Mouse (Mus musculus) fat pad, adult 2 months (tissue): ENCODE data around the gene Dlgap1.

ENCODE experiments used
- DNase-seq: peaks from one replicate; pipeline ENCODE4 v3.0.0-alpha.2; 2011; ENCODE audit warnings: low read depth, low spot score; ENCODE audit errors: extremely low read depth

Gene Dlgap1

DNA sequence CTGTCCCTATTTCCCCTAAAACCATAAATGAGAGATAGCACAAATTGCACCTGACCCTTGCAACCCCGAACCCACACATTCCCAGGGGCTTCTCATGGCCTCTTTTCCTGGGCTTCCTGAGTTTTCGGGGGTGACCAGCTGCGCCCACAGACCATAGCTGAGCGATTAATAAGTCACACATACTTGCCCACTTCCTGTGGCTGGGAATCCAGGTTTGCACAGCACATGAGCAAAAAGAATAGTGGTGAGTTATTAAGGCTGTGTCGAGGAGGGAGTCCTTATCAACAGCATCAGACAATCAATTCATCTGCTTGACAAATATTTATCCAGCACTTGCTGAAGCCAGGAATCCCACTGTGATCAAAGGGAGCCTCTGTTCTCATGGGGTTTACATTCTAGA is 740.7 kb downstream of the Dlgap1 start:
- no peak for DNase-seq

GRCm38 (mm10) chr17:70713470-70713869 is 744.6 kb downstream of the Dlgap1 start:
- no peak for DNase-seq

DNA sequence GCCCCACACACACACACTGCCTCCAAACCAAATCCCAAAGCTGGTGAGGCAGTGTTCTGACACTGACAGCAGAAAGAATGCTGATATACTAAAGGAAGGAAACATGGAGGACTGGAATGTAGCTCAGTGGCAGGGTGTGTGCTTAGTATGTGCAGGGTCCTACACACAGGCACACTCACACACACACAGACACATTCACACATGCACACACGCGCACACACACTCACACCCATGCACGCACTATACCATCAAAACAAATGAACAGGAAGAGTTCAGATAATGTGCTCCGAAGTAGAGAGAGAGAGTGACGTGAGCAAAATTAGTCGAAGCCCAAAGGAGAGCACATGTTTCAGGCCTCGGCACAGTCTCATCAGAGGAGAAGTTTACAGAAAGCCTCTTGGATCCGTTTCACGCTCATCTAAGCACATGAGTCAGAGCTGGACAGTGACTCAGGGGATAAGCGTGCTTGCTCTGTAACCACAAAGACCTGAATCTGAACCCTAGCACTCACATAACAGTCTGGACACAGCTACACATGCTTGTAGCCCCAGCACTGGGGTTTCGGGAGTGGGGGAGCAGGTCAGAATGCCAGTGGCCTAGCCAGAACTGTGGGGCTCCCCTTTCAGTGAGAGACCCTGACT is 750.9 kb downstream of the Dlgap1 start:
- no peak for DNase-seq

DNA sequence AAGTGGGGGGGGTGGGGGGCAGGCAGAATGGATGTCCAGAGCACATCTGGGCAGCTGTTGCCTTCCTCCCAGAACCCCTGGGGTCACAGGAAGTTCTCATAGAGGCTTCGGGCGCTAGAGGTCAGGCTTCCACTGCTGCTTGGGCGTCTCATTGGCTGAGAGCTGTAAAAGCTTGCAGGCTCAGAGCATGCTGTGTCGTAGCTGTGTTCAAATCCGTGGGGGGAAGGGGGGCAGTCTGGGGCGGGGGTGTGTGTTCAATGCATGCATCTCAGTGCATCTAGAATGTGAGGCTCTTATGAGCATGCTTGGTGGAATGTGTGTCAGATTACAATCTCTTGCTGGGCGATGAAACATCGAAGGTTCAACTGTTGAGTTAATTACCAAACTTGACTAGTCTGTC is 751.9 kb downstream of the Dlgap1 start:
- DNase-seq = no peak

DNA sequence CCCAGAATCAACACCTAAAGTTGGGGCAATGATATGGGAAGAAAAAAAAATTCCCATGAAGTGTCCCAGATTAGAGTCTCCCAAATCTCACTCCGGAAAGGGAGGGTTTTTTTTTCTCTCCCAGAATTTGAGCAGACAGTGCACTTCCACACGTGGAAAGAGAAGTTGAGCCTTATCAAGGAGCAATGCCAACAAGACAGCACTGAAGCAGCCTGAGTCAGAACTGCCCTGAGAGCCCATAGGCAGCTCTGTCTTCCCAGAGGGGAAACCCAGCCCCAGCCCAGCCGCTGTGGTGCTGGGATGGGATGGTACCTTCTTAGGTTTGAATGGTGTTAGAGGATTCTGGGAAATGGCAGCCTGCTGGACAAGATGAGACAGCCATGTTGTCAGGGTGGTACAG is 753.3 kb downstream of the Dlgap1 start:
- DNase-seq = no peak

GRCm38 (mm10) chr17:70728719-70729281 is 759.9 kb downstream of the Dlgap1 start:
- no peak for DNase-seq

GRCm38 (mm10) chr17:70734728-70735127 is 765.9 kb downstream of the Dlgap1 start:
- DNase-seq = no peak

DNA sequence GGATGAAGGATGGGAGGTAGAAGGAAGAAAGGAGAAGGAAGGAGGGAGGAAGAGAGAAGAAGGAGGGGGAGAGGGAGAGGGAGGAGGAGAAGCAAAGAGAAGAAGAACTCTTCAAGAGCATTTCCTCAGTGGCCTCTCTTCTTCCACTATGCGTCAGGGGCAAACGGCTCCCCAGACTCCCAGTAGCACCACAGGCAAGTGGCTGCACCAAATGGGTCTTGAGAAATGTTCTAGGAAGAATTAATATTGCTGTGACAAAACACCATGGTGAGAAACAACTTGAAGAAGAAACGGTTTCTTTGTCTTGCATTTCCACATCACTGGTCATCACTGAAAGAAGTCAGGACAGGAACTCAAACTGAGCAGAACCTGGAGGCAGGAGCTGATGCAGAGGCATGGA is 766.5 kb downstream of the Dlgap1 start:
- no peak for DNase-seq

- no peak for DNase-seq
Measured at GRCm38 (mm10) chr17:70737424-70737823, 768.6 kb downstream of the Dlgap1 start.

DNA sequence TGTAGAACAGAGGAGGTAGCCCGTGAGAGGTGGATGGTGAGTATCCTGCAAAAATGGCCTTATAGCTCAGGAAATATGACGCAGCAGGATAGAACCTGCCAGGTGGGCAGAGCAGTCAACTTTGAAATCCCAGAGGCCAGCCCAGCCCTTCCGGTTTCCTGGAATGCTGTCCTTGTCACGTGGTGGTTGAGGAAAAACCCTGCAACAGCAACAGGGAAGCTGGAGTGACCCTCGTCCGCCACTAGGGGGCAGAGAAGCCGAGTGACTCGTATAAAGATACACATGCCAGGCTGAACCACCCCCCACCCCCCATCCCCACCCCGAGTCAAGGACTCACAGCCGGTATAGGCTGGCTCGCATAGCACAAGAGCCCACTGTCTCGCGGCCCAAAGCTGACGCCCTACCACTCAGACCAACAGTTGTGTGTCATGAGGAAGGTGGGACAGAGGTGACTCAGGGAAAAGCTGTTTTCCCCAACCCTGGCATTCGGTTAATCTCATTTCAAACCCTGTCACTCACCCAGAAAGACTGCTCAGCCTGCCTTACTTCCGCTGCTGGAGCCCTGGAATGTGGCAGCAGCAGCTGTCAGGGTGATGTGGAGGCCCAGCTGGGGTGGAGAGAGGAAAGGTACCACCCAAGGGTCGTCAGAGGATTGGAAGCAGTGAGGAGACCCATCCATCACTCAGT is 769.4 kb downstream of the Dlgap1 start:
- DNase-seq = no peak

GRCm38 (mm10) chr17:70739346-70739745 is 770.5 kb downstream of the Dlgap1 start:
- DNase-seq = no peak

DNA sequence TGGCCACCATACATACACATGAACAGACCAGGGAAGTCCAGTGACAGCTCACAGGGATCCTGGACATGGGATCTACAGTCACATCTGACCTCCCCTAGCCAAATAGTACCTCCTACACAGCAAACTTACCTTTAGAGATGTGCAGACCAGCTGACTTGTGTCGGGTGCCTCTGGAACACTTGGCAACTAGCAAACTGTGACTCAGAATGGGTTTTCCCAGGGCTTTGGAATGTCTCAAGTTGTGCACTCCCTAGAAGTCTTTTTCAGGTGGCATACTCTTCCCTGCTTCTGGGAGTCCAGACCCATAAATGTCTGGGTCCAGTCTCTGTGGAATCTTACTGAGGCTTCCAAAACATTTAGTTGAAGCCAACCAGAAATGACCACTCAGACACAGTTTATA is 772.8 kb downstream of the Dlgap1 start:
- DNase-seq = no peak

- no peak for DNase-seq
Measured at GRCm38 (mm10) chr17:70744570-70745153, 775.8 kb downstream of the Dlgap1 start.

DNA sequence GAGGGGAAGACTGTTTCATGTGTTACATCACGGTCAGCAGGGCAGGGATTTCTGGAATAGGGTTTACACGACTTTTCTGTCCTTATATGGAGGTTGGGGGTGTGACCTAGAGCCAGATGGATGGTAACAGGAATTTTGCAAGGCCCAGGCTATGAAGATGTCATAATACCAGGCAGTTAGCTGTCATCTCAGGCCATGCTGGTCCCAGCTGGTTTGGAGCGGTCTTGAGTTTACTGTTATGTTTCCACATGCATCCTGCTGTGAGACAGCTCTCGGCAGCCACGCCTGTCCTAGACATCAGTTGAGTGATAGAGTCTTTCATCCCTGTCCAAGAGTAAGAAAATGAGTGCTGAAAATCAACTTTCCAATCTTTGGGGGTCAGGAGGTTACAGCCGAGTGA is 776.5 kb downstream of the Dlgap1 start:
- no peak for DNase-seq

DNA sequence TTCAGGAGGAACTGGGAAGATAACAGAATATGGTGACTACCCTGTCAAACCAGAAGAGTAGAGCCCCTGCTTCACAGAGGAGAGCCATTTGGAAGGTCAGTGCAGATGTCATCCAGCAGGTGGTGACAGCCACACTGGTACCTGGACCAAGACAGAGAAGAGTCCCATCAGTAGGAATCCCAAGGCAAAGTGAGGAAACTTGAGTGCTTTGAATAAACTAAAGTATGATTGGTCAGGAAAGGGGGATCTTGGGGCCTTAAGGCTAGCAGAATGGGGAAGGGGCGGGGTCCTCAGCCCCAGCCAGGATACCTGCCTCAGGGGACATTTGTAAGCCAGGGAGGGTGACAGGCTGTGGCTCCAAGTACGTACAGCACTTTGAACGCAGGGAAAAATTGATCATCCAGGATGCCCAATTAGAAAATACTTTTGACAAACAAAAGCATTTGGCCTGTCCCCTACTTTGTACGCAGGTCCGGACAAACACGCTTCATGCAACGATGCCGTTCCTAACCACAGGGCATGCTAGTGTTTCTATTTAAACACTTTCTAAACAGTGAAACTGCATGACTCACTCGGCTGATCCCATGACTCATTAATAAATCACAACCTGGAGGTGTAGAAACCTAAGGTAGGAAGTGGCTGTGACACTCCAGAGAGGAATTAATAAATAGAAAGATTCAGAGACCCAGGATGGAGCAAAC is 777.7 kb downstream of the Dlgap1 start:
- DNase-seq = peak; percentile 87

- DNase-seq = no peak
Measured at GRCm38 (mm10) chr17:70747731-70748475, 779.0 kb downstream of the Dlgap1 start.

DNA sequence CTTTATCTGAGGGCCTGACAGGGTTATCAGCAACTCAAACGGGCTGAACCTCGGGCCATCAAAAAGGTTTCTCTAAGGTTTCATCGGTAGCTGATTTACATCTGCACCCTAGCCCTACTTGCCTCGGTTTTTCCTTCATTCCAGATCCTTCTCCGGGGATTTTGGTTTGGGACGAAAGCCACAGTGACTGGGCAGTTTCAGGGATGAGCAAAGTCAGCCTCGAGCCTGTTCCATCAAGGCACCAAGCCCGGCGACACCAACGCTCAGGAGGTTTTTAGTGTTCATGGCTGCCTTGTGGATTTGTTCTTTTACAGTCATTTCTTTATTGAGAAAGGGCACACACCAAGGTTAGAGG is 779.6 kb downstream of the Dlgap1 start:
- no peak for DNase-seq

DNA sequence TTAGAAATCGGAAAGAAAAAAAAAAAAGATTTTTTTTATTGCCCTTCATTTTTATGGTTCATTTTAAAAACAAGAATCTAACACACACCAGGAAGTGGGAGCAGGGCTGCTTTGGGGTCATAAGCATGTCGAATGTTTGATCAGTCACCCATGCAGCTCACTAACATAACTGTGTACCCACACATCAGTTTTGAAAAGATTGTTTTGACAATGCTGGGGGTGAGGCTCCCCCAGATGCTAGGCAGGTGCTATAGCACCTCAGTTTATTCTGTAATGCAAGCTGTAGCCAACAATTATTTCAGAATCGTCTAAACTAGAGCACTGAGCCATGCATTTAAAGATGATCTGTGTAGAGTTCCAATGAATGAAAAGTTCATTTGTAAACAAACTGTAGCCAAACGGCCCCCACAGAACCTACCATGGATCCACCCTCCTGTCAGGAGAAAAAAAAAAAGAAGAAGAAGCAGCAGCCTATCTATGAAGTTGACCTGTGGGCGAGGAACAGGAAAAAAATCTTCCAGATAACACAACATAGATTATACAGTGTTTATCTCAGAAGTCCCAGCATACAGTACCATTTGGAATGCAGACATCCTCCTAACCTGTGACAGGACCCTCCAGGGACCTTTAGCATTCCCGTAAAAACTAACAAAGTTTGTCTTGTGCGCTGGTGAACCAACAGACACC is 780.2 kb downstream of the Dlgap1 start:
- DNase-seq = no peak

GRCm38 (mm10) chr17:70750236-70751160 is 781.6 kb downstream of the Dlgap1 start:
- no peak for DNase-seq
